Mouse (Mus musculus): Measurements from ENCODE around the gene Qrich1.
"Not testable (repeated sequence)": the region's sequence is repeated elsewhere in the genome, so short reads cannot be mapped to it uniquely, and the experiment has no call there.

The Qrich1 gene

GRCm38 (mm10) chr9:108587571-108588180, 71.1 kb downstream of the Qrich1 start:
- peak; percentile 95 for ATAC-seq (ENCODE audit: low TSS enrichment)

- no peak for ATAC-seq (ENCODE audit: low TSS enrichment)
These were observed 72.6 kb downstream of the Qrich1 start for GRCm38 (mm10) chr9:108589229-108589628.

- no peak for ATAC-seq (ENCODE audit: low TSS enrichment)
These were observed 74.9 kb downstream of the Qrich1 start for GRCm38 (mm10) chr9:108591462-108591861.

GRCm38 (mm10) chr9:108594354-108594753, 77.7 kb downstream of the Qrich1 start:
- no peak for ATAC-seq (ENCODE audit: low TSS enrichment)

GRCm38 (mm10) chr9:108596998-108597764, 80.6 kb downstream of the Qrich1 start, which contains the start of gene P4htm:
Gene P4htm, minus strand, starts transcription at chr9:108597667.
- peak; percentile 91 for ATAC-seq (ENCODE audit: low TSS enrichment)

- ATAC-seq (ENCODE audit: low TSS enrichment): no peak
These were observed 82.5 kb downstream of the Qrich1 start for GRCm38 (mm10) chr9:108599021-108599566.

- no peak for ATAC-seq (ENCODE audit: low TSS enrichment)
These were observed 83.4 kb downstream of the Qrich1 start for GRCm38 (mm10) chr9:108600011-108600410.

- no peak for ATAC-seq (ENCODE audit: low TSS enrichment)
These were observed 85.4 kb downstream of the Qrich1 start for GRCm38 (mm10) chr9:108601986-108602385.

- not testable (repeated sequence) for ATAC-seq (ENCODE audit: low TSS enrichment)
These were observed 91.3 kb downstream of the Qrich1 start for GRCm38 (mm10) chr9:108607929-108608328.

- ATAC-seq (ENCODE audit: low TSS enrichment): no peak
These were observed 92.3 kb downstream of the Qrich1 start for GRCm38 (mm10) chr9:108608889-108609288.
